Mouse (Mus musculus) hindbrain, embryonic 14.5 days (tissue): Measurements from ENCODE around the gene Etfbkmt. TPM values are rescaled to one million over a fixed set of nuclear protein-coding genes. Genes with fewer than 3 reads are reported as not detected.
"Not testable (repeated sequence)": the region's sequence is repeated elsewhere in the genome, so short reads cannot be mapped to it uniquely, and the experiment has no call there.

Source experiments
- ATAC-seq: fragments of 200-750 bp; cut with Nextera tagmentation; 2 replicates; pipeline ENCODE4 v1.8.0; 2017; ENCODE audit warnings: moderate number of reproducible peaks, mild to moderate bottlenecking, moderate TSS enrichment, moderate library complexity; ENCODE audit not compliant: low FRiP score
- DNase-seq: peaks from one replicate; pipeline ENCODE4 v3.0.0-alpha.2; 2015; ENCODE audit warnings: low spot score
- H3K27ac ChIP-seq: fragments of 300-500 bp; sonication (generic); 2 replicates; pipeline ENCODE4 v1.5.1; 2014; ENCODE audit warnings: mild to moderate bottlenecking, moderate library complexity
- H3K27me3 ChIP-seq: fragments of 300-500 bp; sonication (generic); 2 replicates; pipeline ENCODE4 v1.6.1; 2014; ENCODE audit warnings: mild to moderate bottlenecking, low read length, mixed read lengths; ENCODE audit not compliant: control insufficient read depth, insufficient read depth
- H3K36me3 ChIP-seq: fragments of 300-500 bp; sonication (generic); replicated peaks from 2 replicates; pipeline ENCODE4 v1.6.1; 2014; ENCODE audit not compliant: control insufficient read depth, insufficient read depth
- H3K4me1 ChIP-seq: fragments of 300-500 bp; sonication (generic); replicated peaks from 2 replicates; pipeline ENCODE4 v1.6.1; 2014; ENCODE audit warnings: antibody characterized with exemption, low read length, mixed read lengths; ENCODE audit not compliant: control insufficient read depth, insufficient read depth
- H3K4me2 ChIP-seq: fragments of 300-500 bp; sonication (generic); replicated peaks from 2 replicates; pipeline ENCODE4 v1.6.1; 2014; ENCODE audit warnings: mild to moderate bottlenecking, moderate library complexity
- H3K4me3 ChIP-seq: fragments of 300-500 bp; sonication (generic); replicated peaks from 2 replicates; pipeline ENCODE4 v1.5.1; 2014; ENCODE audit warnings: mild to moderate bottlenecking, low read length
- H3K9ac ChIP-seq: fragments of 300-500 bp; sonication (generic); 2 replicates; pipeline ENCODE4 v1.6.1; 2014
- H3K9me3 ChIP-seq: fragments of 300-500 bp; sonication (generic); 2 replicates; pipeline ENCODE4 v1.6.1; 2016; ENCODE audit warnings: low read length; ENCODE audit not compliant: control insufficient read depth
- WGBS: fragments of 180-500 bp; shearing (Covaris S2); extraction: QIAGEN DNeasy Blood & Tissue Kit; methylation state at CpG from one replicate; pipeline ENCODE4 v1.1.7; 2014; 5-methylcytosine and 5-hydroxymethylcytosine counted together
- polyA plus RNA-seq: library from polyadenylated mRNA; unstranded; fragments of >200 nt; fragmentation: Nextera tagmentation; extraction: Ambion mirVana; gene quantifications from 2 replicates; pipeline ENCODE4 v1.2.1, GENCODE M21; 2014

The Etfbkmt gene
- polyA plus RNA-seq, 1 experiment from 2014 or later = 6.4 TPM

DNA sequence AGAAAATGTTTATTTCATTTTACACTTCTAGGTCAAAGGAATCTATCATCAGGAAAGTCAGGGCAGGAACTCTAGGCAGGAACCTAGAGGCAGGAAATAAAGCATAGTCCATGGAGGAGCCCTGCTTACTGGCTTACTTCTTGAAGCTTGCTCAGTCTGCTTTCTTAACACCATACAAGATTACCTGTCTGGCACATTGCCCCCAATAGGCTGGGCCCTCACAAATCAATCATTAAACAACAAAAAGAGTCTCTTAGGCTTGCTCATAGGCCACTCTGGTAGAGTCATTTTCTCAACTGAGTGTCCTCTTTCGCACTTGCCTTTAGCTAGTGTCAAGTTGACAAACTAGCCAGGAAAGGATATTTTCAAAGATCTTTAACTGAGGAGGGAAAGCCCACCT, 5.5 kb downstream of the Etfbkmt start:
- Histone ChIP-seq H3K4me2 (no peak overlapping the region), H3K27me3 (no peaks in the 10 kb centered on the region), H3K9me3 (no peaks in the 10 kb centered on the region)

DNA sequence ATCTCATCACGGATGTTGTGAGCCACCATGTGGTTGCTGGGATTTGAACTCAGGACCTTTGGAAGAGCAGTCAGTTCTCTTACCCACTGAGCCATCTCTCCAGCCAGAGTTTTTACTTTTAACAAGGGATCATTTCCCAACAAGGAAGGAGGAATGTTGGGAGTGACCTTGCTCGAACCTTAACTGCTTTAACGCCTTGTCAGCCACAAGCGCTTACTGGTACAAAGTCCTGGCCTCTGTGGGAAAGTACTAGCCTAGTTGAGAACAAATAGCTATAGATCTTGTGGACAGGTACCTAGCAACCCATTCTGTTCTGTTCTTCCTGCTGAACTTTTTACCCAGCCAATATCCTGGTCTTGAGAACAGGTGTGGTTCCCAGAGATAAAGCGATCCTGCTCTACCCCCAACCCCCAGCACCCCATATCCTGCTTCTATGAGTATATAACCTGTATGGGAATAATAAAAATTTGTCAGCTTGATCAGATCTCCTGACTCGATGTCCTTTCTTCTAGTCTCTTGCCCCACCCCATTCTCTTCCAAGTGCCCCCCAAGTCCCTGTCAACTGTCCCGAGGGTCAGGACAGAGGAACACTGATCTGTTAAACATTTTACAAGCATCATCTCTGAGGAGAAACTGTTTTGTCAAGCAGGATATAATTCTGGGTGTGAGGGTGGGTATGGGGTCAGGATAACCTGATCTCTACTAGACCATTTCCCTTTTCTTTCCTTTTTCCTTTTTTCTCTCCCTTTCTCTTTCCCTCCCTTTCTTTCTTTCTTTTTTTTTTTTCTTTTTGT, 9.0 kb downstream of the Etfbkmt start:
- WGBS = 92% methylated on average over 7 of the region's 7 CpGs
- no peak for DNase-seq

More for the DNA sequence above, 5.5 kb downstream of the Etfbkmt start:
- Histone ChIP-seq H3K27ac (no peak overlapping the region), H3K4me3 (no peak overlapping the region), H3K9ac (no peak overlapping the region), H3K36me3 (no peaks in the 10 kb centered on the region), H3K4me1 (no peaks in the 10 kb centered on the region)
- ATAC-seq (no peak), DNase-seq (no peak)
- 95% methylated on average over 1 of the region's 1 CpGs for WGBS

DNA sequence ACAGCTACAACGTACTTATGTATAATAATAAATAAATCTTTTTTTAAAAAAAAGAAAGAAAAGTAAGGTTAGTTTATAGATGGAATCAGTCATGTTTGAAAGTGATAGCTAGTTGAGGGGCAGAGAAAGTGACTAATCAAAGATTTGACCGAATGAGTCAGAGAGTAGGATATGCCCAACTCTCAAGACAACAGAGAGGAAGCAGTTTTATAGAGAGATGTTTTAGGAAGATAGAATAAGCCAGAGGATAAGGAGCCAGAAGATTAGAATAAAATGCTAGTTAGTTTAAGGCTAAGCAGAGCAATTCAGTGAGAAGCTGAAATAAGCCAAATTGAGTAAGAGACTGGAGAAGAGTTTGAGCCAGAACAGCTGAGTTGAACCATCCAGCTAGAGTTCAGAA, 12.5 kb downstream of the Etfbkmt start:
- no peak overlapping the region for H3K4me2 ChIP-seq
- ATAC-seq (no peak), DNase-seq (no peak)
- no peaks in the 10 kb centered on the region for H3K27me3 ChIP-seq
- H3K27ac ChIP-seq = no peak overlapping the region
- no peaks in the 10 kb centered on the region; the same call in 1 of the 2 replicates for H3K4me1 ChIP-seq
- H3K9ac ChIP-seq = no peak overlapping the region
- H3K9me3 ChIP-seq = no peaks in the 10 kb centered on the region
- no peak overlapping the region for H3K4me3 ChIP-seq
- 96% methylated on average over 2 of the region's 2 CpGs for WGBS
- H3K36me3 ChIP-seq = peaks cover 24% of the 10 kb centered on the region

More for the DNA sequence above, 9.0 kb downstream of the Etfbkmt start:
- Histone ChIP-seq H3K4me3 (no peak overlapping the region), H3K27ac (no peak overlapping the region), H3K9ac (no peak overlapping the region), H3K9me3 (no peaks in the 10 kb centered on the region), H3K36me3 (0 out of 2 replicates have a peak, but pooled peaks cover 11% of the 10 kb centered on the region), H3K27me3 (no peaks in the 10 kb centered on the region), H3K4me2 (no peak overlapping the region), H3K4me1 (no peaks in the 10 kb centered on the region)
- ATAC-seq = no peak

DNA sequence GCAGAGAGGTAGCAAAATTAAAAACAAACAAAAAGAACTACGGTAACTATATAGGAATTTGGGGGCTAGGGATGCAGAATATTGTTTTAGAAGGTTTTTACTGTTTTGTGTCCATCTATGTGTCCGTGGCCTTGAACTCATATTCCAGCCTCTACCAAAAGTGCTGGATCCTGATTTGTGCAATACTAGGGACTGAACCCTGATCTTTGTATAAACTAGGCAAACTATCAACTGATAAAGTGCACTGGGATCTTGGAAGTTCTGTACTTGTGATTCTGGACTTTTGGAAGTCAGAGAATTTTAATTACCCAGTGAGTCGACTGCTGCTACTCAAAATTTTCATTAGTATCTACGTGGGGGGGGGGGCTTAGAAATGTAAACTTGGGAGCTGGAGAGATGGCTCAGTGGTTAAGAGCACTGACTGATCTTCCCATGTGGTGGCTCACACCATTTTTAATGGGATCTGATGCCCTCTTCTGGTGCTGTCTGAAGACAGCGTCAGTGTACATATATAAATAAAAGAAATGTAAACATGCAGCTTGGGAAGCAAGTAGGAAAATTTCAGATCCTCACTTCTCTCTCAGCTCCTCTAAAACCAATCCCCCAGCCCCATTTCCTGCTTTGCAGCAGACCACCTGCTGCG, 13.9 kb downstream of the Etfbkmt start:
- Histone ChIP-seq H3K9ac (no peak overlapping the region), H3K4me3 (no peak overlapping the region), H3K27me3 (no peaks in the 10 kb centered on the region), H3K4me2 (no peak overlapping the region), H3K36me3 (peaks cover 36% of the 10 kb centered on the region), H3K4me1 (no peaks in the 10 kb centered on the region; the same call in 1 of the 2 replicates), H3K9me3 (no peaks in the 10 kb centered on the region), H3K27ac (no peak overlapping the region)
- ATAC-seq = no peak
- no peak for DNase-seq
- WGBS = 49% methylated on average over 6 of the region's 6 CpGs

DNA sequence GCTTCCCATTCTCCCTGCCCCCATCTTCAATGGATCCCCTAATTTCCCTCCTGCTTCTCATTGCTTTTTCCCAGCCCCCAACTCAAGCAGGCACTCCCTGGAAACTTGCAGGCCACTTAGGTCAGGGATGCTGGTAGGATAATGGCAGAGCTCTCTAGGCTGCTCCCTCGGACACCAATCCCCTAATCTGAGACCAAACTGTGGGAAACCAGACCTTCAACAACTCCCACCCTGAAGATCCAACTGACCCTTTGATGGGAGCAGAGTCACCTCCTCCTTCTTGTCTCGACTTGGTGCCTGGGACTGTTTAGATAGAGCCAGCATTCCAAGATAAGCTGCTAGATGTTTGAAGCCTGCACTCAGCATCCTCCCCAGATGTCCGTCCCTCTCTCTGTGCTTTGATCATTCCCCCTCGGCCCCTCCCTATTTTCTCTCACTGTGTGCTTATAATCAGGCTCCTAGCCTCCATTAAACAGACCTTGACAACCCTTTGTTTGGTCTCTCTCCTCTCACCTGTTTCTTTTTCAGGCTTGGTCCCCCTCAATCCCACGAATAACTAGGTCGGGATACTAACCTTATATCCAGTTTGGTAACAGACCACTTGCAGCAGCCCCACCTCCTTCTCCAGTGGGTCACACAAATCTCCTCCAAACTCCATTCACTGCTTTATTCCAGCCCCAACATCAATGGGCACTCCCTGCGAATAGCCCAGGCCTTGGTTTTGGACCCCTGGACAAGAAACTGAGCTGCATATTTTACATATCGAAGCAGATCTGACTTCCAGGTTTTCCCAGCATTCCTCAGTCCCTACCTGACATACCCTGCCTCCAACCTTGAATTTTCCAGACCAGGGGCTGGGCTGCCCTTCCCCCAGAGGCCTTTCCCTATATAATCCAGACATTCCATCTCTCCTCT, 14.7 kb downstream of the Etfbkmt start:
- 30% methylated on average over 8 of the region's 8 CpGs for WGBS
- Histone ChIP-seq H3K36me3 (peaks cover 44% of the 10 kb centered on the region), H3K9me3 (no peaks in the 10 kb centered on the region), H3K9ac (no peak overlapping the region), H3K4me2 (no peak overlapping the region), H3K27ac (no peak overlapping the region), H3K4me3 (no peak overlapping the region), H3K4me1 (no peaks in the 10 kb centered on the region; the same call in 1 of the 2 replicates), H3K27me3 (no peaks in the 10 kb centered on the region)
- 0 out of 2 replicates have a peak, but pooled peaks have one; percentile 14 for ATAC-seq
- DNase-seq = no peak

DNA sequence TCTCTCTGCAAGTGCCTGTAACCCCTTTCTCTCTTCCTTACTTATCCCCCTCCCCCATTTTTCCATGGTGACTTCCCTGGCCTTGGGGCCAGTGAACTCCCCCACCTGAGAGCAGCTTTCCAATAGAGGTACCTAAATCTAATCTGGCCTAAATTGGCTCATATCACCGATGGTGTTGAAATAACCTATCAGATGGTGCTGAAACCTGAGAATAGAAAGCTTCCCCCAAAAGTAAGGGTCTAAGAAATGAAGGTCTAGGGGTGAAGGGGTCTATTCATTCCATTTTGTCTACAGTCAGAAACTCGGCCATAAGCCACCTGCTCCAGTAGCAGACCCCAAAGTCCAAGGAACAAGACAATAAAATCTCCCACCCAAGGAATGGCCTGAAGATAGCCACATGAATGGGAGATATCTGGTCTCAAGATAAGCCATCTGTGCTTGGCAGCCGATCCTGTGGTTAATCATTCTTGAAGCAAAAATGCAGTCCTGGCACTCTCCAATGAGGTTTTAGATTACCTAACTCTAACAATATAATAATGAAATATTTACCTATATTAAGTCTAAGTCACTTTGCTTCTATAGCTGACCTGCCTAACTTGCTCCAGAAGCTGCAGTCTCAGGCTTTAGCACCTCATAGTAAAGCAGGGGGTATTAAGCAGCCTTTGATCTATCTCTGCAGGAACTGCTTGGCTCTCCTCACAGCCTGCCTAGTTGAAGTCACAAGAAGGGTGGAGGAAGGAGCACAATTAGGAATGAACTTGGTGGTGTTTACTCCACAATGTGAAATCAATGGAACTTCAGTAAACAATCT, 15.6 kb downstream of the Etfbkmt start:
- H3K9ac ChIP-seq = no peak overlapping the region
- no peak for ATAC-seq
- no peak overlapping the region for H3K4me3 ChIP-seq
- H3K36me3 ChIP-seq = peaks cover 51% of the 10 kb centered on the region
- DNase-seq = no peak
- H3K9me3 ChIP-seq = no peaks in the 10 kb centered on the region
- no peak overlapping the region for H3K27ac ChIP-seq
- H3K4me1 ChIP-seq = no peaks in the 10 kb centered on the region; the same call in 1 of the 2 replicates
- no peaks in the 10 kb centered on the region for H3K27me3 ChIP-seq
- H3K4me2 ChIP-seq = no peak overlapping the region
- WGBS = 64% methylated on average over 3 of the region's 3 CpGs

DNA sequence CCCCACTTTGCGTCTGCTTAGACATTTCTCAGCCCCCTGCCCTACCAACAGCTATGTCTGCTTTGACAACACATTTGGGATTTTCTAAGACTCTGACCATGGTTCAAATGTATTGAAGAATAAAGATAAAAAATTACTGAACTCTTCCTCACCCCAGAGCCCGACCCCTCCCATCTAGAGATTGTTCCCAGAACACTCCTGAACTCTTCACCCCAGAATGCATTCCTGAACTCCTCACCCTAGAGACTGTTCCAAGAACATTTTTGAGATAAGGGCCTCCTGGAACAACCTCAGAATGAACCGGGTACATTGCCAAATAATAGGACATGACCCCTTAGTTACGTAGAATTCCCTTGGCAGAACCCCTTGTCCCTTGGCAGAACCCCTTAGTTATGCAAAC, 27.4 kb downstream of the Etfbkmt start:
- H3K27me3 ChIP-seq, H3K27ac ChIP-seq, H3K4me1 ChIP-seq, H3K9ac ChIP-seq, ATAC-seq, DNase-seq, H3K4me2 ChIP-seq, H3K4me3 ChIP-seq, H3K9me3 ChIP-seq: not testable (repeated sequence)
- 96% methylated on average over 2 of the region's 4 CpGs for WGBS
- peaks cover 73% of the 10 kb centered on the region for H3K36me3 ChIP-seq

DNA sequence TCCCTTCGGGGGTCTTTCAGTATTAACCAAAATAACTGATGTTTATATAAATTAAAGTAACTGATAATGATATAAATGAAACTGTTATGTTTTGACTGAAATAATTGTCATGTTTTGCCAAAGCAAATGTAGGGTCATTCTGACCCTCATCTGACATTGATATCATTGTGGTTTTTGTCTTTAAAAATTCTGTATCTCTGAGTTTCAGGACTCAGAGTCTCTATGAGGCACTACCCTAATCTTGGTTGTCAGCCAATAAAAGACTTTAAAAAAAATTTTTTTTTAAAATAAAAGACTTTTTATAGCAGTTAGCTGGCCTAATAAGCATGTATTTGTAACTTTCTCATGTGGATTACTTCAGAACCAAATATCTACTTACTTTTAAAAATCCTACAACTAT, 28.0 kb downstream of the Etfbkmt start:
- Histone ChIP-seq H3K4me1 (no peaks in the 10 kb centered on the region), H3K9ac (no peak overlapping the region), H3K9me3 (no peaks in the 10 kb centered on the region), H3K4me2 (no peak overlapping the region), H3K27ac (no peak overlapping the region), H3K4me3 (no peak overlapping the region), H3K36me3 (peaks cover 67% of the 10 kb centered on the region), H3K27me3 (no peaks in the 10 kb centered on the region)
- 97% methylated on average over 1 of the region's 1 CpGs for WGBS
- DNase-seq = no peak
- ATAC-seq = no peak
